Mouse (Mus musculus): ENCODE data around the gene Tgfbr1.
"Not testable (repeated sequence)": the region's sequence is repeated elsewhere in the genome, so short reads cannot be mapped to it uniquely, and the experiment has no call there.

Tgfbr1 gene

GRCm38 (mm10) chr4:47349759-47350158 is 3.3 kb upstream of the Tgfbr1 start:
- no peak for DNase-seq (ENCODE audit: low spot score)

GRCm38 (mm10) chr4:47351386-47352049 is 1.5 kb upstream of the Tgfbr1 start:
- peak; percentile 76 for DNase-seq (ENCODE audit: low spot score)

- peak; percentile 30 for DNase-seq (ENCODE audit: low spot score)
These were observed 861 bp upstream of the Tgfbr1 start for GRCm38 (mm10) chr4:47352061-47352661.

GRCm38 (mm10) chr4:47353416-47354111 is 542 bp downstream of the Tgfbr1 start:
- DNase-seq (ENCODE audit: low spot score) = no peak

GRCm38 (mm10) chr4:47354304-47354703 is 1.3 kb downstream of the Tgfbr1 start:
- DNase-seq (ENCODE audit: low spot score) = no peak

- DNase-seq (ENCODE audit: low spot score) = no peak
These were observed 9.6 kb downstream of the Tgfbr1 start for GRCm38 (mm10) chr4:47362662-47363061.

- DNase-seq (ENCODE audit: low spot score) = no peak
These were observed 10.1 kb downstream of the Tgfbr1 start for GRCm38 (mm10) chr4:47363134-47363533.

GRCm38 (mm10) chr4:47368717-47369116 is 15.7 kb downstream of the Tgfbr1 start:
- DNase-seq (ENCODE audit: low spot score) = no peak

- DNase-seq (ENCODE audit: low spot score) = no peak
These were observed 25.7 kb downstream of the Tgfbr1 start for GRCm38 (mm10) chr4:47378716-47379115.

- no peak for DNase-seq (ENCODE audit: low spot score)
These were observed 29.4 kb downstream of the Tgfbr1 start for GRCm38 (mm10) chr4:47382426-47382825.

GRCm38 (mm10) chr4:47391926-47392325 is 38.9 kb downstream of the Tgfbr1 start:
- DNase-seq (ENCODE audit: low spot score) = not testable (repeated sequence)

GRCm38 (mm10) chr4:47396251-47396650 is 43.2 kb downstream of the Tgfbr1 start:
- DNase-seq (ENCODE audit: low spot score) = no peak

- no peak for DNase-seq (ENCODE audit: low spot score)
These were observed 45.1 kb downstream of the Tgfbr1 start for GRCm38 (mm10) chr4:47397951-47398687.

GRCm38 (mm10) chr4:47399824-47400223 is 46.8 kb downstream of the Tgfbr1 start:
- DNase-seq (ENCODE audit: low spot score) = peak; percentile 37

GRCm38 (mm10) chr4:47400314-47400713 is 47.3 kb downstream of the Tgfbr1 start:
- DNase-seq (ENCODE audit: low spot score) = no peak

GRCm38 (mm10) chr4:47402200-47402599 is 49.2 kb downstream of the Tgfbr1 start:
- DNase-seq (ENCODE audit: low spot score) = no peak

- DNase-seq (ENCODE audit: low spot score) = no peak
These were observed 51.5 kb downstream of the Tgfbr1 start for GRCm38 (mm10) chr4:47404536-47404935.

- no peak for DNase-seq (ENCODE audit: low spot score)
These were observed 54.1 kb downstream of the Tgfbr1 start for GRCm38 (mm10) chr4:47407161-47407560.

- no peak for DNase-seq (ENCODE audit: low spot score)
These were observed 64.8 kb downstream of the Tgfbr1 start for GRCm38 (mm10) chr4:47417871-47418270.

- no peak for DNase-seq (ENCODE audit: low spot score)
These were observed 66.4 kb downstream of the Tgfbr1 start for GRCm38 (mm10) chr4:47419268-47419973.

- DNase-seq (ENCODE audit: low spot score) = no peak
These were observed 67.2 kb downstream of the Tgfbr1 start for GRCm38 (mm10) chr4:47420191-47420590.

GRCm38 (mm10) chr4:47422194-47422593 is 69.2 kb downstream of the Tgfbr1 start:
- DNase-seq (ENCODE audit: low spot score) = no peak

Data from T-cell, adult 2 months (primary cell).